Mouse (Mus musculus) Patski (cell line): ENCODE data around the gene Coro2a. TPM values are rescaled to one million over a fixed set of nuclear protein-coding genes. Genes with fewer than 3 reads are reported as not detected.
"Not testable (repeated sequence)": the region's sequence is repeated elsewhere in the genome, so short reads cannot be mapped to it uniquely, and the experiment has no call there.

Source experiments
- ATAC-seq: fragments of 100-300 bp; one replicate; pipeline ENCODE4 v1.8.0; 2021
- CTCF ChIA-PET: fragments of 350-600 bp; sonication (Branson Sonifier 250); formaldehyde crosslinking; loops from one replicate; lab custom pipeline; 2022; ENCODE audit warnings: inconsistent platforms; lab: Charles Lee
- POLR2A ChIA-PET: fragments of 350-600 bp; sonication (Branson Sonifier 250); formaldehyde crosslinking; loops from one replicate; lab custom pipeline; 2022; ENCODE audit warnings: antibody characterized with exemption, inconsistent platforms; lab: Charles Lee
- DNase-seq: peaks from one replicate; pipeline ENCODE4 v3.0.0-alpha.2; 2011; ENCODE audit warnings: low read depth, low spot score
- H3K27me3 ChIP-seq: fragments of 371-371 bp; one replicate; pipeline ENCODE4 v1.5.1; 2021
- CTCF ChIP-seq: fragments of 100-300 bp; IDR thresholded peaks from one replicate; pipeline ENCODE4 v1.5.1; 2021
- in situ Hi-C: fragments of 300-500 bp; cut with MboI; formaldehyde crosslinking; loops from 3 replicates; pipeline ENCODE4 v1.11.1; 2018; ENCODE audit warnings: low pct_unique_long_range_greater_than_20kb, mixed read lengths
- polyA plus RNA-seq: library from polyadenylated mRNA; unstranded; gene quantifications from one replicate; pipeline ENCODE4 v1.2.3, GENCODE M21; 2021

Coro2a gene
- polyA plus RNA-seq, 1 experiment from 2014 or later, result 0.12 TPM

DNA sequence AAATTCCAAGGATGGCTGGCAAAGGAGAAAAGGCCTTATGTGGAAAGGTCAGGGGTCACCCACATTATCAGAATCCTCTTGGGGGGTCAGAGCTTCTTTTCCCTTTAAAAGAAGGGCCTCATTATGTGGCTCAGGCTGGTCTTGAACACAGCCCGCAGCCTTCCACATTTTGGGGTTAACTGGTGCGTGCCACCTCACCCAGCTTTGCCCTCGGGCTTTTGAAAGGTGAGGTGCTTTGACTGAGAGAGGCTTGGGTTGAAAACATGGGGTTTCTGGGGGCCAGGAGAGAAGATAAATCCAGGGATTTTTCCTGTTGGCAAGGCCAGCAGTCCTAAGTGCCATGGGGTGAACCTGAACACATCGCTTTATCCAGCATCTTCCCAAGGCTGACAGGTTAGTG lies 15.5 kb downstream of the Coro2a start:
- ATAC-seq (no peak), DNase-seq (no peak)
- H3K27me3 ChIP-seq, result no peaks in the 10 kb centered on the region
- in situ Hi-C loops, result no loop called here
- no peak for TF ChIP-seq CTCF
- POLR2A ChIA-PET, result no interaction called here
- CTCF ChIA-PET, result interaction anchor here (1.1 to 1.8 kb wide), 3 partner anchors 10 to 16 kb away, joined by 4 to 6 read pairs (median 5); partner anchors contain the start of gene Coro2a

DNA sequence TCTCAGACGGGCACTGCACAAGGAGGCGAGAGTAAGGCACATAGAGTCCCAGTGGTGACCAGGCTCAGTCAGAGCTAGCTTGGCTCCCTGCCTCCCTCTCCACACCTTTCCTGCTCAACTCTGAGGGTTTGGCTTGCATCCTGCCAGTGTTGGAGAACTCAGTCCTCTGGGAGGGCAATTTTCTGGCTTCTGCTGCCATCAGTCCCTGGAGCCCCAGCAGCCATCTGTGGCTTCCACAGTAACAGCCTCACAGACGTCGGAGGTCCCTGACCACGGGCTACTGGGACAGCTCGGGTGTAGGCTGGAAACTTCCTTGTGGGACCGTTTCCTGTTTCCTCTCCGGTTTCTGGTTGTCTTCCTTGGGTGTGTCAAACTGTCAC lies 16.2 kb downstream of the Coro2a start:
- no peaks in the 10 kb centered on the region for H3K27me3 ChIP-seq
- in situ Hi-C loops, result no loop called here
- CTCF ChIA-PET, result interaction anchor here (1.1 to 1.8 kb wide), 3 partner anchors 11 to 16 kb away, joined by 4 to 6 read pairs (median 5); partner anchors contain the start of gene Coro2a
- DNase-seq (no peak), ATAC-seq (no peak)
- POLR2A ChIA-PET, result no interaction called here
- no peak for TF ChIP-seq CTCF

DNA sequence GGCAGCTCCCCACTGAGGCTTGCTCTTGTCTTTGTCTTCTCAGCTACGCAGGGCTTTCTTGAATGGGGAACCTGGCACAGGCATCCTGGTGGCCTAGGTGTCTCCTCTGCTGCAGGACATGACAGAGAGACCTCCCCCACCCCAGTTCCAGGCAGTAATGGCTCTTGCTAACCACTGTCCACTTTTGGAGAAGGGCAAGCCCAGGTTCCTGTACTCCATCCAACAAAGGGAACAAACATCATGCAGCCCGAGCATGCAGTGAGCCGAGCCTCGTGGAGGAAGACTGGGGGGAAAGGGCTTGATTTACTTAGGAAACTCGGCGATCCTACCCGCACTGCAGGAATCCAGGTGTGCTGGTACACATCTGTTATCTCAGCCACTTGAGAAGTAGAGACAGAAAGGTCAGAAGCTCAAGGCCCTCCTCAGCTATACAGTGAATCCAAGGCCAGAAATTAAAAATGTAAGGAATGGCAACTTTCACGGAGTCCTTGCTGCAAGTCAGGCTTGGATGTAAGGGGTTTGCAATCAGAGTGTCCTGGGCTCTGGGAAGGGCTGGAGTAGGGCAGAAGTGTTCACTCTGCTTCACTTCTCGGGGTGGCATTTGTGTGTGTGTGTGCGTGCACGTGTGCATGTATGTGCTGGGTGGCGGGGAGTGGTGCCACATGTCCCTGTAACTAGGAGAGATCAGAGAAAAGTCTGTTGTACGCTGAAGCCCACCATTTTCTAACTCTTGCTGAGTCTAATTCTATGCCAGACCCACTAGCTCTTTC lies 16.8 kb downstream of the Coro2a start:
- no peak for DNase-seq
- TF ChIP-seq CTCF, result no peak
- no peaks in the 10 kb centered on the region for H3K27me3 ChIP-seq
- POLR2A ChIA-PET, result no interaction called here
- CTCF ChIA-PET, result interaction anchor here (1.4 kb wide), 1 partner anchor 11 kb away, joined by 6 read pairs; no protein-coding TSS in a partner anchor
- in situ Hi-C loops, result no loop called here
- ATAC-seq, result no peak

DNA sequence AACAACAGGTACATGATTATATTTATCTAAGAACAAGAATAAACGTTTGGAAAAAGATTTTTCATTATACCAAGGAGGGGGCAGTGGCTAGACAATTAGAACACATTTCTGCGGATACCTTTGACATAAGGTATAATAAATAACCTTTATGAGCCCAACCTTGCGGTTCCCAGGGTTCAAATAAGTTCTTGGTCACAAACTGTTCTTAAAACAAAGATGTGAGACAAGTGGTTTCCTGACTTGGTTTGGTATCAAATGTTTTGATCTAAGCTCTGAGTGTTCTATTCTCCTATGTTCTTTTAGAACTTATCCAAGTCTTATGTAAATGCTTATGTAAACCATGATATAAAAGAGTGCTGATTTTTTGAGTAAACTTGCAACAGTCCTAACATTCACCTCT lies 17.5 kb downstream of the Coro2a start:
- DNase-seq, in situ Hi-C loops, ATAC-seq, POLR2A ChIA-PET, CTCF ChIA-PET, H3K27me3 ChIP-seq: not testable (repeated sequence)

DNA sequence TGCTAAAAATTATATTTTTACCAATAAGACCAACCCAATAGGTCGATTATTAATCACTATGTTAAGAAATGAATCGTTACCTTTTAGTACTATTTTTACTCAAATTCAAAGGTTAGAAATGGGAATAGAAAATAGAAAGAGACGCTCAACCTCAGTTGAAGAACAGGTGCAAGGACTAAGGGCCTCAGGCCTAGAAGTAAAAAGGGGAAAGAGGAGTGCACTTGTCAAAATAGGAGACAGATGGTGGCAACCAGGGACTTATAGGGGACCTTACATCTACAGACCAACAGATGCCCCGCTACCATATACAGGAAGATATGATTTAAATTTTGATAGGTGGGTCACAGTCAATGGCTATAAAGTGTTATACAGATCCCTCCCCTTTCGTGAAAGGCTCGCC lies 17.9 kb downstream of the Coro2a start:
- in situ Hi-C loops, CTCF ChIA-PET, POLR2A ChIA-PET, DNase-seq, H3K27me3 ChIP-seq, ATAC-seq: not testable (repeated sequence)

DNA sequence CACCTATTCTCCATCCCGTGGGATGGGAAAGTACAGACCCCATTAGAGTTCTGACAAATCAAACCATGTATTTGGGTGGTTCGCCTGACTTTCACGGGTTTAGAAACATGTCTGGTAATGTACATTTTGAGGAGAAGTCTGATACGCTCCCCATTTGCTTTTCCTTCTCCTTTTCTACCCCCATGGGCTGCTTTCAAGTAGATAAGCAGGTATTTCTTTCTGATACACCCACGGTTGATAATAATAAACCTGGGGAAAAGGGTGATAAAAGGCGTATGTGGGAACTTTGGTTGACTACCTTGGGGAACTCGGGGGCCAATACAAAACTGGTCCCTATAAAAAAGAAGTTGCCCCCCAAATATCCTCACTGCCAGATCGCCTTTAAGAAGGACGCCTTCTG lies 20.0 kb downstream of the Coro2a start:
- in situ Hi-C loops, CTCF ChIA-PET: not testable (repeated sequence)

DNA sequence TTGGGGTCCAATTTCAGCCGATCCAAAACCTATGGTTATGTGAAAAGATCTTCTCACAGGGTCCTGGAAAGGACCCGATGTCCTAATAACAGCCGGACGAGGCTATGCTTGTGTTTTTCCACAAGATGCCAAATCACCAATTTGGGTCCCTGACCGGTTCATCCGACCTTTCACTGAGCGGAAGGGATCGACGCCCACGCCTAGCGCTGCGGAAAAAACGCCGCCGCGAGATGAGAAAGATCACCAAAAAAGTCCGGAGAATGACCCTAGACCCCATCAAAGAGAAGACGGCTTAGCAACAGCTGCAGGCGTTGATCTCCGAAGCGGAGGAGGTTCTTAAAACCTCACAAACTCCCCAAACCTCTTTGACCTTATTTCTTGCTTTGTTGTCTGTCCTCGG lies 20.4 kb downstream of the Coro2a start:
- DNase-seq, CTCF ChIA-PET: not testable (repeated sequence)

More for the DNA sequence above, 20.0 kb downstream of the Coro2a start:
- H3K27me3 ChIP-seq, DNase-seq, POLR2A ChIA-PET, ATAC-seq: not testable (repeated sequence)

DNA sequence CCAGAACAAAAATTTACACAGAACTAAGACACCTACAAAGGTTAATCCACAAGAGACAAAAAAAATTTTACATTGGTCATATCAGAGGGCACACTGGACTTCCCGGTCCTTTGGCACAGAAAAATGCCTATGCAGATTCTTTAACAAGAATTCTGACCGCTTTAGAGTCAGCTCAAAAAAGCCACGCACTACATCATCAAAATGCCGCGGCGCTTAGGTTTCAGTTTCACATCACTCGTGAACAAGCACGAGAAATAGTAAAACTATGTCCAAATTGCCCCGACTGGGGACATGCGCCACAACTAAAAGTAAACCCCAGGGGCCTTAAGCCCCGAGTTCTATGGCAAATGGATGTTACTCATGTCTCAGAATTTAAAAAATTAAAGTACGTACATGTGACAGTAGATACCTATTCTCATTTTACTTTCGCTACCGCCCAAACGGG lies 21.2 kb downstream of the Coro2a start:
- in situ Hi-C loops, DNase-seq, POLR2A ChIA-PET, H3K27me3 ChIP-seq, ATAC-seq, CTCF ChIA-PET: not testable (repeated sequence)

More for the DNA sequence above, 20.4 kb downstream of the Coro2a start:
- H3K27me3 ChIP-seq, POLR2A ChIA-PET, in situ Hi-C loops, ATAC-seq: not testable (repeated sequence)

DNA sequence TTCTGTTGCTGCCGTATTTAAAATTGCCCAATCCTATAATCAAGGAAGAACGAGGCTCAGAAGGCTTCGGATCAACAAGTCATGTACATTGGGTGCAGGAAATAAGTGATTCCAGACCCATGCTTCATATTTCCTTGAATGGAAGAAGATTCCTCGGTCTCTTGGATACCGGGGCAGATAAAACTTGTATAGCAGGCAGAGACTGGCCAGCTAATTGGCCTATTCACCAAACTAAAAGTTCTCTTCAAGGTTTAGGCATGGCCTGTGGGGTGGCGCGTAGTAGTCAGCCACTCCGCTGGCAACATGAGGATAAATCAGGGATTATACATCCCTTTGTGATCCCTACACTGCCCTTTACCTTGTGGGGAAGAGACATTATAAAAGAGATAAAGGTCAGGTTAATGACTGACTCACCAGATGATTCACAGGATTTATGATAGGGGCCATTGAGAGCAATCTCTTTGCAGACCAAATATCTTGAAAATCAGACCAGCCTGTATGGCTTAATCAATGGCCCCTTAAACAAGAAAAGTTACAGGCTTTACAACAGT lies 23.1 kb downstream of the Coro2a start:
- ATAC-seq, DNase-seq, H3K27me3 ChIP-seq, CTCF ChIA-PET, in situ Hi-C loops, POLR2A ChIA-PET: not testable (repeated sequence)

DNA sequence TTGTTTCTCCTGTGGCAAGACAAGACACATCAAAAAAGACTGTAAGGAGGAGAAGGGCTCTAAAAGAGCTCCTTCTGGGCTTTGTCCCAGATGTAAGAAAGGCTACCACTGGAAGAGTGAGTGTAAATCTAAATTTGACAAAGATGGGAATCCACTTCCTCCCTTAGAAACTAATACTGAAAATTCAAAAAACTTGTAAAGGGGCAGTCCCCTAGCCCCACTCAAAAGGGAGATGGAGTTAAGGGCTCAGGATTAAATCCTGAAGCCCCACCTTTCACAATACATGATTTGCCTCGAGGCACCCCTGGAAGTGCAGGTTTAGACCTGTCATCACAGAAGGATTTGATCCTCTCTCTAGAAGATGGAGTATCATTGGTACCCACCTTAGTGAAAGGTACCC lies 23.8 kb downstream of the Coro2a start:
- H3K27me3 ChIP-seq, result no peaks in the 10 kb centered on the region
- no peak for ATAC-seq
- DNase-seq, result no peak
- ChIA-PET CTCF (no interaction called here), POLR2A (no interaction called here)
- TF ChIP-seq CTCF, result no peak
- in situ Hi-C loops, result no loop called here

DNA sequence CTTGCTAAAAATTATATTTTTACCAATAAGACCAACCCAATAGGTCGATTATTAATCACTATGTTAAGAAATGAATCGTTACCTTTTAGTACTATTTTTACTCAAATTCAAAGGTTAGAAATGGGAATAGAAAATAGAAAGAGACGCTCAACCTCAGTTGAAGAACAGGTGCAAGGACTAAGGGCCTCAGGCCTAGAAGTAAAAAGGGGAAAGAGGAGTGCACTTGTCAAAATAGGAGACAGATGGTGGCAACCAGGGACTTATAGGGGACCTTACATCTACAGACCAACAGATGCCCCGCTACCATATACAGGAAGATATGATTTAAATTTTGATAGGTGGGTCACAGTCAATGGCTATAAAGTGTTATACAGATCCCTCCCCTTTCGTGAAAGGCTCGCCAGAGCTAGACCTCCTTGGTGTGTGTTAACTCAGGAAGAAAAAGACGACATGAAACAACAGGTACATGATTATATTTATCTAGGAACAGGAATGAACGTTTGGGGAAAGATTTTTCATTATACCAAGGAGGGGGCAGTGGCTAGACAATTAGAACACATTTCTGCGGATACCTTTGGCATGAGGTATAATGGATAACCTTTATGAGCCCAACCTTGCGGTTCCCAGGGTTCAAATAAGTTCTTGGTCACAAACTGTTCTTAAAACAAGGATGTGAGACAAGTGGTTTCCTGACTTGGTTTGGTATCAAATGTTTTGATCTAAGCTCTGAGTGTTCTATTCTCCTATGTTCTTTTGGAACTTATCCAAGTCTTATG lies 26.3 kb downstream of the Coro2a start:
- ATAC-seq, CTCF ChIA-PET, POLR2A ChIA-PET, DNase-seq, H3K27me3 ChIP-seq, in situ Hi-C loops: not testable (repeated sequence)
